Mouse (Mus musculus): Measurements from ENCODE around the gene Oprl1. TPM values are rescaled to one million over a fixed set of nuclear protein-coding genes. Genes with fewer than 3 reads are reported as not detected.
A peak's percentile ranks its signal among the peaks of the same experiment; 100 is the strongest.

Oprl1 gene
- total RNA-seq (2021), result 10 to 100 TPM; 54.7 to 55.4 TPM

- intact Hi-C loops (cut with DNase I), result no loop called here
- peak; percentile 68 to 75 for DNase-seq (ENCODE audit: low spot score in 2 of 2)
These were observed at the start of gene Oprl1 for GRCm38 (mm10) chr2:181714903-181715326. Gene Oprl1, plus strand, starts transcription at chr2:181715016.

- DNase-seq (ENCODE audit: low spot score in 2 of 2), result peak in 1 of 2 experiments; percentile 25
- intact Hi-C loops (cut with DNase I), result loop anchor here (10.0 kb wide), 1 partner anchor 276 kb away; no protein-coding TSS in a partner anchor
These were observed 44.4 kb upstream of the Oprl1 start for GRCm38 (mm10) chr2:181670285-181670912.

GRCm38 (mm10) chr2:181670913-181671311 lies 43.9 kb upstream of the Oprl1 start:
- peak in 1 of 2 experiments; percentile 39 for DNase-seq (ENCODE audit: low spot score in 2 of 2)
- intact Hi-C loops (cut with DNase I), result loop anchor here (10.0 kb wide), 1 partner anchor 276 kb away; no protein-coding TSS in a partner anchor

GRCm38 (mm10) chr2:181671326-181671725 lies 43.5 kb upstream of the Oprl1 start, which contains the start of gene Sox18:
Gene Sox18, minus strand, starts transcription at chr2:181671640.
- intact Hi-C loops (cut with DNase I), result loop anchor here (10.0 kb wide), 1 partner anchor 277 kb away; no protein-coding TSS in a partner anchor
- DNase-seq (ENCODE audit: low spot score in 2 of 2), result peak in 1 of 2 experiments; percentile 27

- no peak for DNase-seq (ENCODE audit: low spot score in 2 of 2)
- intact Hi-C loops (cut with DNase I), result loop anchor here (10.0 kb wide), 1 partner anchor 277 kb away; no protein-coding TSS in a partner anchor
These were observed 42.8 kb upstream of the Oprl1 start for GRCm38 (mm10) chr2:181671984-181672383.

GRCm38 (mm10) chr2:181673501-181673900 lies 41.3 kb upstream of the Oprl1 start:
- no peak for DNase-seq (ENCODE audit: low spot score in 2 of 2)
- intact Hi-C loops (cut with DNase I), result loop anchor here (10.0 kb wide), 1 partner anchor 279 kb away; no protein-coding TSS in a partner anchor

GRCm38 (mm10) chr2:181674934-181675333 lies 39.9 kb upstream of the Oprl1 start:
- DNase-seq (ENCODE audit: low spot score in 2 of 2), result no peak
- intact Hi-C loops (cut with DNase I), result loop anchor here (10.0 kb wide), 1 partner anchor 280 kb away; no protein-coding TSS in a partner anchor

- DNase-seq (ENCODE audit: low spot score in 2 of 2), result peak in 1 of 2 experiments; percentile 24
- intact Hi-C loops (cut with DNase I), result loop anchor here (10.0 kb wide), 1 partner anchor 281 kb away; no protein-coding TSS in a partner anchor
These were observed 39.4 kb upstream of the Oprl1 start for GRCm38 (mm10) chr2:181675454-181675853.

GRCm38 (mm10) chr2:181676424-181676823 lies 38.4 kb upstream of the Oprl1 start:
- intact Hi-C loops (cut with DNase I), result loop anchor here (10.0 kb wide), 1 partner anchor 282 kb away; no protein-coding TSS in a partner anchor
- DNase-seq (ENCODE audit: low spot score in 2 of 2), result no peak

GRCm38 (mm10) chr2:181677096-181677754 lies 37.6 kb upstream of the Oprl1 start:
- DNase-seq (ENCODE audit: low spot score in 2 of 2), result no peak
- intact Hi-C loops (cut with DNase I), result loop anchor here (10.0 kb wide), 1 partner anchor 282 kb away; no protein-coding TSS in a partner anchor

- no peak for DNase-seq (ENCODE audit: low spot score in 2 of 2)
- intact Hi-C loops (cut with DNase I), result loop anchor here (2.0 to 10.0 kb wide), 2 partner anchors 19 to 283 kb away; no protein-coding TSS in a partner anchor
These were observed 37.1 kb upstream of the Oprl1 start for GRCm38 (mm10) chr2:181677755-181678098.

GRCm38 (mm10) chr2:181678780-181679179 lies 36.0 kb upstream of the Oprl1 start:
- DNase-seq (ENCODE audit: low spot score in 2 of 2), result peak; percentile 71 to 75
- intact Hi-C loops (cut with DNase I), result loop anchor here (2.0 to 10.0 kb wide), 2 partner anchors 20 to 284 kb away; no protein-coding TSS in a partner anchor

- DNase-seq (ENCODE audit: low spot score in 2 of 2), result peak; percentile 80 to 83
- intact Hi-C loops (cut with DNase I), result loop anchor here (2.0 to 10.0 kb wide), 2 partner anchors 21 to 285 kb away; no protein-coding TSS in a partner anchor
These were observed 34.7 kb upstream of the Oprl1 start, which contains the start of gene Tcea2 for GRCm38 (mm10) chr2:181679951-181680715. Gene Tcea2, plus strand, starts transcription at chr2:181680310.

GRCm38 (mm10) chr2:181680716-181681117 lies 34.1 kb upstream of the Oprl1 start:
- intact Hi-C loops (cut with DNase I), result no loop called here
- peak in 1 of 2 experiments; percentile 43 for DNase-seq (ENCODE audit: low spot score in 2 of 2)

GRCm38 (mm10) chr2:181681978-181682377 lies 32.8 kb upstream of the Oprl1 start:
- no peak for DNase-seq (ENCODE audit: low spot score in 2 of 2)
- intact Hi-C loops (cut with DNase I), result no loop called here

- intact Hi-C loops (cut with DNase I), result no loop called here
- no peak for DNase-seq (ENCODE audit: low spot score in 2 of 2)
These were observed 31.4 kb upstream of the Oprl1 start for GRCm38 (mm10) chr2:181683381-181683780.

GRCm38 (mm10) chr2:181684713-181685112 lies 30.1 kb upstream of the Oprl1 start:
- DNase-seq (ENCODE audit: low spot score in 2 of 2), result no peak
- intact Hi-C loops (cut with DNase I), result no loop called here

GRCm38 (mm10) chr2:181685686-181686085 lies 29.1 kb upstream of the Oprl1 start:
- intact Hi-C loops (cut with DNase I), result no loop called here
- no peak for DNase-seq (ENCODE audit: low spot score in 2 of 2)

GRCm38 (mm10) chr2:181687586-181687985 lies 27.2 kb upstream of the Oprl1 start:
- DNase-seq (ENCODE audit: low spot score in 2 of 2), result no peak

More at GRCm38 (mm10) chr2:181687586-181687985, 27.2 kb upstream of the Oprl1 start:
- intact Hi-C loops (cut with DNase I), result no loop called here

Data from left cerebral cortex, postnatal 36 days (tissue).